Mouse (Mus musculus) testis, postnatal 14 days (tissue): ENCODE data around the gene Poc1a.

Experiments
- DNase-seq: peaks from one replicate; pipeline ENCODE4 v3.0.0; 2021; ENCODE audit warnings: low spot score

The Poc1a gene

DNA sequence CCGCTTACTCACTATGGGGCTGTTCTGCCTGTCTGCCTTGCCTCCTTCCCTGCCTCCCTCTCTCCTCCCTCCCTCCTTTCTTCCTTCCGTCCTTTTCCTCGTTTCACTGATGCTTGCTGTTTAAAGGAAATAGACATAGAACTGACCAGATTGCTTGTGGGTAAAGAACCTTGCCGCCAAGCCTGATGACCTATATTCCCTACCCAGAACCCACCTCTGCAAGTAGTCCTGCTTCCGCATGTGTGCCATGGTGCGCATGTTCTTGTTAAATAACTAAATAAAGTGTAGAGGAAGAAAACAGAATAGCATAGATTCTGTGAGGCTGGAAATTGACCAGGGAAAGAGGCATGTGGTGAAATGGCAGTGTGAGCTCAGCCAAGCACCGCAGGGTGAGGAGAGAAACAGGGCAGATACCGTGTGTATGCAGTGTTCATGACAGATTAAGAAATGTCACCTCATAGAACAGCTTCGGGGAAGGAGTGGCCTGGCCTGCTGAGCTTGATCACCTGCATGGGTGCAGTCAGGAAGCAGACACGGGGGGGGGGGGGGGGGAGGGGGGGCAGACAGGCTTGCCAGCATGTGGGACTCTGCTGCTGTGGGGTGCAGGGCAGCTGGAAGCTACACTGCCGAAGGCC is 20.7 kb downstream of the Poc1a start:
- DNase-seq, result no peak

DNA sequence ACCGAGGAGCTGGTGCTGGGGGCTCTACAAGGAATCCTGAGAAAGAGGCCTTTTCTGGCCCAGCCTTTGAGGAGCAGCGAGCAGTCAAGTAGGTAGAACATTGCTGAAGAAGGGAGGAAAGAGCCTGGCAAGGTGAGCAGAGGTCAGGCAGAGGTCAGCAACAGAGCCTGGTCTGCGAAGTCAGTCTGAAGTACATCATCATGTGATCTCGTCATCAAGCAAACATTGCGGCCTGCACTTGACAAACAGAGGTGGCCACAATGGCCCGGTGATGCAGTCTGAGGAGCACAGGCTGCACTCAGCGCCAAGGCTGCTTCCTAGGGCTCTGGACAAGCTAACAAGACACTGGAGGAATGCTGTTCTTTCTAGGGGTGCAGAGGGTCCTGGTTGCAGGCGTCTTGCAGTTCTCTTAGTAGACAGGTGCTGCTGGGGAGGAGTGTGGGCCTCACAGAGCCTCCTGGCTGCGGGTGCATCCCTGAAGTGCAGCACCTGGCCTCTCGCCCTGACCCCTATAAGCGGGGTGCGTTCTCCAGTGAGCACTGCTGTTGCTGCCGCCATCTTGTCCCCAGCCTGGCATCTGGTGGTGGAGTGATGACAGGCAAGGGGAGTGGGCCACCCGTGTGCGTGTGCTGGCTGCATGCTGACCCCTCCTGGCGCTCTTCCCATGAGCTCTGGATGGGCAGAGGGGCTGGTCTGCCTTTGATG is 21.7 kb downstream of the Poc1a start:
- no peak for DNase-seq

DNA sequence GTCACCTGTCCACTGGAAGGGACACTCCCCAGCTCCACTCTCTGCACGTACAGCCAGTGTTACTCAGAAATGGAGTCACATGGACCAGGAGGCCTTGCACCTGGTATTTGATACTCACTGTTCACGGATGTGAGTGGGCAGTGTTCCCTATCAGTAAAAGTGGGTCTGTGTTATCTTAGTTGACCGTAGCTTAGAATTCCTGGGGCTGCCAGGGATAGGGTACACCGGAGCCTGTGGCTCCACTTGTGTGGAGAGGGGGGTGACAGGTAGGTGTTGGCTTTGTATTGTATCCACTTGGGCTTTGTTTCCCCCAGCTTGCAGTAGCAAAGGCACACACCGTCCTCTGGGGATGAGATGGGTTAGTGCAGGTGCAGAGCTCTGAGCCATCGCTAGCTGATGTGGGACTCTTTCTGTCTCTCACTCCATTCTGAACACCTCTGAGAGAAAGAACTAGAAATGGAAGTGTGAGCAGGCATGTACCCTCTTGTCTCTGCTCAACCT is 22.6 kb downstream of the Poc1a start:
- DNase-seq, result no peak

DNA sequence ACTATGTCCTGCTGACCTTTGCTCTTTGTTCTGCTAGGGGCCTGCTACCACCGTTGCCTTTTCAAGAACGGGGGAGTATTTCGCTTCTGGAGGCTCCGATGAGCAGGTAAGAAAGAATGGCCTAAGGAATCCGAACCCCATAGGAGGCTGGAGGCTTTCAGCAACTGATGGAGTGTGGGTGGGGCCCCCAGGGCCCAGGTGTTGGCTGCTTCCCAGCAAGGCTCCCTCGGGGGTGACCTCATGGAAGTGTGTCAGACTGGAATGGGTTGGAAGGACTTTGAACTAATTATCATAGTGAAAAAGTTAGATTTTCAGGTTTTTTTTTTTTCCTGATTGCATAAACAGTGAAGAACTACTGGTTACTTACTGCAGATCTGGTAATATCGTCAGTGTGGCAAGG is 24.4 kb downstream of the Poc1a start:
- DNase-seq, result no peak

DNA sequence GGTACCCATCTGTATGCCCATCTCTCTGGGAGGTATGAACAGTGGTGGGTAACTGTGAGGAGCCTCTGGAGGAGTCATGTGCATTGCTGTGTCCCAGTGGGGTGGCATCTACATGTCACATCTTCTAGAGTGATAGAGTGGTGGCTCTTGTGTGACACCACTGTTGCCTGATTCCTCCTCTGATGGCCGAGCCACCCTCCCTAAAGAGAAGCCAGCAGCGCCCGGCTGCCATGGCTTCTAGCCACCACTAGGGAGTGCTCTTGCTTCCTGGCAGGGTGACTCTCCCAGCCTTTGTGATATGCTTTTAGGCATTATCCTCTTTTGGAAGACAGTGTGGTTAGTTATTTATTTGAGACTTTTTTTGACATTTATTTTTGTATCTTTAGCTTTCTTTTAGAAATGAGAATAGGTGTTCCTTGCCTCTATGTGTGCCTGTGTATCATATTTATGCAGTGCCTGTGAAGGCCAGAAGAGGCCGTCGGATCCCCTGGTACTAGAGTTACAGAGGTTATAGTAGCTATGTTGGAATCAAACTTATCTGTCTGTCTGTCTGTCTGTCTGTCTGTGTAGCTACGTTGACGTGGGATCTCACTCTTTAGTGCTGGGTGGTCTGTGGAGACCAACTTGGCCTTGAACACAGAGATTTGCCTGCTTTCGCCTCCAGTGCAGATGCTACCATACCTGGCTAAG is 25.9 kb downstream of the Poc1a start:
- no peak for DNase-seq

DNA sequence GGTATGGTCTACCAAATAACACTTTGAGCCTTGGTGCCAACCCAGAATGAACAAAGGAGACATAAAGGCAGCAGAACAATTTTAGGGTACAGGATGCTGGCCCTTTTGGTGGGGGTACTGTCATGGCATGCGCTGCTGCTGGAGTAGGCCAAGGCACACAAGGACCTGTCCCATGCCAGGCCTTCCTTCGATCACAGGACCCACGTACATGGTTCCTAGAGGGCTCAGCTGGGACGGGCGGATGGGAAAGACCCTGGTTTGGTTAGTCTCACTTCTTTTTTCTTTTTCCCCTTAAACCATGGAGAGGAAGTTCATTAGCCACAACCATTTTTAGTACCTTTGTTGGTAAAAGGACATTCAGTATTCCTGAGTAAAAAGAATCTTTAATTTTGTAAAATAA is 27.3 kb downstream of the Poc1a start:
- no peak for DNase-seq

DNA sequence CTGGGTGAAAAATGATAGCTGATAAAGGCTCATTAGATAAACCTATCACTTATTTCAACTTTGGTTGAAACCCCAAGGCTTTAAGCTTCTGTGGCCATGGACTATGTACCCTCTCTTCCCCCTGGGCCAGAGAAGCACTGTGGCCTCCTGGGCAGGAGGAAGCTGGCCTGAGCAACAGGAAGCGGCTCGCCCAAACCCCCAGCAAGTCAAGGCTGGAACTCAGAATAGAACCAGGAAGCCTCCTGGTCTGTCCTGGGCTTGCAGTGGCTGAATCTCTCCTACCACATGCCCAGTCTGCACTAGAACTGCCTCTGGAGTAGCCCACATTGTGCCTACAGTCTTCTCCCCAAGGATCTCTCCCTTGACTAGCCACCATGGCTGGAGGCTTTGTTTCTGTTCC is 27.7 kb downstream of the Poc1a start:
- DNase-seq, result no peak

DNA sequence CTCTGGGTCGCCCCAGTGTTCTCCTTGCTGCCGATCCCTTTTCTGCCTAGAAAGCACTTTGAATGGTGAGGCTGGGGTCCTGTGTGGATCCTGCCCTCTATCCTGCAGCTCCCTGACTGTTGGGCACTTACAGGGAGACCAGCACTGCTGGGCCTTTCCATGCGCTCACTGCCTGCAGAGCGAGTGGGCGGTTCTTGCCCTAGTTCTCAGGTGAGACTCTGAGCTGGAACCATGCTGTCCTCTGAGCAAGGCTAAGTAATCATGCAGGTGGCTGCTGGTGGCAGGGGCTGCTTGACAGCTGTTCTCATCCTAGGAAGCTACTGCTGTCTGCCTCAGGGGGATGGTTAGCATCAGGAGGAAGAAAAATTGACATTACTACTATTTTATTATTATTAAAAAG is 28.1 kb downstream of the Poc1a start:
- DNase-seq, result no peak

DNA sequence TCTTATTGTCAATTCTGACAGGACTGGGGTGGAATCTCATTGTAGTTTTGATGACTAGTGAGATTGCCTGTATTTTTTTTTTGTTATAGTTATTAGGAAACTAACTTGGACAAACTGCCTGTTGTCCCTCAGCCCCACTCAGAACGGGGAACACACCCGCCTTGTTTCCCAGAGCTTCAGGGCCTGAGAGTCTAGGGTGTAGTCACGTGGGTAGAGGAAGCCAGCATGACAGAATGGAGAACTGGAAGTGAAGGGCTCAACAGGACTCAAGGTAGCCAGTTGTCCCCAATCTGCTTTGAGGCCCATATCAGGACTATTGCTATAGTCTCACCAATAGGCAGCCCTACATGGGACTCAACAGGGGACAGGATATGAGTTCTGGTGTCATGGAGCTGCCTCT is 29.0 kb downstream of the Poc1a start:
- no peak for DNase-seq

DNA sequence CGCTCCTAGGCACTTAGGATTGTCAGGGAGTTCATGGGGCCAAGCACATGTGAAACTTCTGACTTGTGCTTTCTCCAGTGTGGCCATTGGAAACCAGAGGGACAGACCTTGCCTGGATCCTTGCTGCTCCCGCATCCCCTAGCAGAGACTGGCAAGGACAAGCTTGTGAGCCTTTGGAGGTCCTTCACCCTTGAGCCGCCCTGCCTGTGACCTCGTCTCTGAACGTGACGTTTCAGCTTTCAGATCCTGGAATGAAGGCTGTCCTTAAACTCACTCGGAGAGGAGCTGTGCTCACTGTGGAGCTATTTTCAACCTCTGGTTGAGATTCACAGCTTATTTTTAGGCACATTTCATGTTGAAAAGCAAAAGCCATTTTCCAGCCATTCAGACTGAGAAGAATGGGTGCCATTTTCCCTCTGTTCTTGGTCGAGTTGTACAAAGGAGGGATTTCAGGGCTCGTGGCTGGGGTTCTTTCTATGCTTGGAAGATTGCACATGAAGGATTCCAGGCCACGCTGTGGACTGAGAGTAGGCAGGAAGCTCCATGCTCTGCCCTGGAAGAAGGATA is 30.8 kb downstream of the Poc1a start:
- no peak for DNase-seq

DNA sequence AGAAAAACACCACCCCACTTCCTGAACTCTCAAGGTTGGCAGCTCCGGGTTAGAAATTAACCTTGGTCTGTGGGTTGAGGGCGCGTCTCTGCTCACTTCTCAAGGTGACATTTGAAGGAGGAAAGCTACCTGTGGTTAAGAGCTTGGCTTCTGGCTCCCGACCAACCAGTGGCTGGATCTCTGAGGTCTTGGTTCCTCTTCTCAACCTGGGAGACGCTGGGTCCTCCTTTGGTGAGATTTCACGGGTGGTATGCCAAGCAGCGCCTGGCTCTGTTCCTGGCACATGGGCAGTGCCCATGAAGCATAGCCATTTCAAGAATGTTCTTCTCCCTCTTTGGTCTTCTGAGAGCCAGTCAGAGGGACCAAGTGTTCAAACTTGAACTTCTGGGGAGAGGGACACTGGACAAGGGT is 32.1 kb downstream of the Poc1a start:
- DNase-seq, result no peak

DNA sequence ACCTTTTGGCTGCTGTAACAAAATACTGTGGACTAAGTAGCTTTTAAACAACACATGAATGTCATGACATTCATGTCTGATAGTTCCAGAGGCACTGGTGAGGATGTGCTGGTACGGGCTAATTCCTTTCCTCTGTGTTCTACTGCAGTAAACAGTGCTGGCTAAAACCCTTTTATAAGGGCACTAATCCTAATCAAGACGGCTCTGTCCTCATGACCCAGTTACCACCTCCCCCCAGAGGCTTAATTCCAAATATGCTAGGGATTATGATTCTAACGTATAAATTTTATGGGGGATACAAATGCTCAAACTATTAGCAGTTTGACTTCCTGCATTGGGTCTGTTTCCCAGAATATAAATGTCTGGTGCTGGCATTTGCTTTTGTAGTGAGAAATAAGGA is 33.3 kb downstream of the Poc1a start:
- DNase-seq, result no peak

DNA sequence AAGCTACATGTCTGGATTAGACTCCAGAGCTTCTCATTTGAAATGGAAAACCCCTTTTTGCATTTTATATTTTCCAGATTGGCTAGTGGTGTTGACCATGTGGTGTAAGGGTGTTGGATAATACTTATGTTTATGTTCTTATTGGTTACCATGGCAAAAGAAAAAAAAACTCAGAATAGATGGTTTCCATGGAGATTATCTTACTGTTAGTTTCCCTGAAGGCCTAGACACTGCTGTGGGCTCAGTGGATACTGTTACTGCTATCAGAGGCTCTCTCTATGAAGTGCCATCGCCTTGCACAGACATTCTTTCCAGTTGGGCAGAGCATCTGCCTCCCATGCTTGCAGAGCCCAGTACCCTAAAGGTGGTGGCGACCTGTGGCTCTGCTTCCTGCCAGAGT is 37.2 kb downstream of the Poc1a start:
- no peak for DNase-seq

DNA sequence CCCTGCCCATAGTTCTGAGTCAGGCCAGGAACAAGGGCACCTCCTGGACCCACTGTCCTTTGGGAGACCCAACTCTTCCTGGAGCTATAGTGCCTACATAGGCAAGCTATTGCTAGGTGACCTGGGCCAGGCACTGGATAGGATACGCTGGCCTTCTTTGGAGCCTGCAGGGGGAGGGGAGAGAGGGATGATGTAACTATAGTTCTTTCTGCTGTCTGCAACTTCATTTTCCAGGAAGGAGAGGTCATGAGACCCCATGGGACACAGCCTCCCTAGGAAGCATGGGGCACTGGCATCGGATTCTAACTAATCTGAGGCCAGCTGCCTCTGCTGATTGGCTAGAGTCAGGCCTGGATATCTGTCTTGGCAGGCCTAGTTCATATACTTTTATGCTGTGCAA is 38.2 kb downstream of the Poc1a start:
- DNase-seq, result no peak

DNA sequence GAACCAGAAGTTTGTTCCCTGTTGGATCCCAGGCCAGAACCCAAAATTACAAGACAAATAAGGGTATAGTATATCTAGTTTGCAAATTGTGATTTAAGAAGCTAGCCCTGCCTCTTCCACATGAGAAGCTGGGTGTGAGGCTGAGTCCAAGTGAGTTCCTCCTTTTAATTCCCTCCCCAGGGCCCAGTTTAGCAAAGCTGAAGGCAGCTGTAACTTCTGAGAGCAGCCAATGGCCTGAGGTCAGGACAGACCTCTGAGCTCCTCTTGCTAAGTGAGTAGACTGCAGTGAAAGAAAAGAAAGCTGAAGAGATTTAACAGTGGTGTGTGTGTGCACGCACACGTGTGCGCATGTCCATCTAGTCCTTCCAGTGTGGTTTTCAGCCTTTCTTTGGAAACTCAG is 41.6 kb downstream of the Poc1a start:
- DNase-seq, result no peak

DNA sequence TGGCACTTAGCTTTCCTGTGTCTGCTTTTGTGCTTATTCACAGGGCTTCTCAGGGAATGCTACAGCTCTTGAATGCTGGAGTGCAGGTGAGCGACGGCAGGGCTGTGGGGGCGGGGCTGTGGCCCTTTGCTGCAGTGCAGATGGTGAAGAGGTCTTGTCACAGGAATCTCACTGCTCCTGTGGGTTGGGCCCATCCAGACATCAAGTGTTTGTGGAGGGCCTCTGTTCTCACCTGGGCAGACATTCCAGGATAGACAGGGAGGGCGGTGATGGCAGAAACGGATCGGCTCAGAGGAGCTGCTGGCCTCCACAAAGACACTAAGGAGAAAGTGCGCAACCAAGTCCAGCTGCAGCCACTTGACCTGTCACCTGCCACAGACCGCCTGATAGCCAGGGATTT is 45.4 kb downstream of the Poc1a start:
- no peak for DNase-seq

DNA sequence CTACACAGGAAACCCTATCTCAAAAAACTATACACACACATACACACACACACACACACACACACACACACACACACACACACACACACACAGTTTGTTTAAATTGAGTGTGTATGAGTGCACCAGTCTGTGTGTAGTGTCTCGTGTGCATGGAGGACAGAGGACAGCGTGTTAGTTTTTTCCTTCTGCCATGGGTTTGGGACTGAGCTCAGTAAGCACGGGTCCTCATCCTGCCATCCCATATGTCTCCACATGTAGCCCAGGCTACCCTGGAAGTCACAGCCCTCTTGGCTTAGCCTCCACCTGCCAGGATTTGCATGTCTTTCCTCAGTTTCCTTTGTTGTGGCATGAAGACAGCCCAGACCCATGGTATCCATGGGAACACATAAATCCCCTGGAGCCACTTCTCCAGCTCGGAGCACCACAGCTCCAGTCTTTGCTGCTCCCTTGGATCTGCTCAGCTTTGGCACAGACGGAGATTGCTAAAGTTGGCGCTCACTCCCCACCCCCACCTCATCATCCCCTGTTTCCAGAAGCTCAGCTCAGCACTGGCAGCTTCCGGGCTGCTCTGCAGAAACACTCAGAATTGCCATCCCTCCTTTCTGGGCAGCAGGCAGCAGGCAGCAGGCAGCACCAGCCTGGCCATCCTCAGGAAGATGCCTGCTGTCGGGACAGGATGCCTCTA is 46.4 kb downstream of the Poc1a start:
- no peak for DNase-seq

DNA sequence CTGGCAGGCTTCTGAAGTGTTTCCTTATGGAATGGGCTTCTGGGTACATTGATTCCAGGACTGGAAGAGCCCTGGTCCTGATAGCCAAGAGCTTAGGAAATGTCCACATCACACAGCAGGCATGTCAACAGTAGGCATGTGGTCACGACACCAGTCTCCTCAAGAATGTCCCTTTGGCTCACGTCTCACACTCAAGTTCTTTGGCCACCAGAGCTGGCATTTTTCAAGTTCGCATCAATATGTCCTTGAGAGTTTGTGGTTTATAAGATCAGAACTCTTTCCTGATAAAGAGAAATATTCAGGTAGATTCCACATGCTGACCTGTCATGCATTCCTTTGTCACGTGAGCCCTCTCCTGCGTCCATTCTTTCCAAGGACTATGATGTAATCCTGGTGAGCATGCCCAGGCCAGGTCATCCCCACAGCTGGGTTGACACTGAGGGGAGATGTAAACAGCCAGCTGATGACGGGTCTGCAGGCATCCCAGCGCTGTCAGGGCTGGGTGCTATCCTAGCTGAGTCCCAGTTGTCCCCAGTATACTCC is 47.3 kb downstream of the Poc1a start:
- DNase-seq, result no peak

DNA sequence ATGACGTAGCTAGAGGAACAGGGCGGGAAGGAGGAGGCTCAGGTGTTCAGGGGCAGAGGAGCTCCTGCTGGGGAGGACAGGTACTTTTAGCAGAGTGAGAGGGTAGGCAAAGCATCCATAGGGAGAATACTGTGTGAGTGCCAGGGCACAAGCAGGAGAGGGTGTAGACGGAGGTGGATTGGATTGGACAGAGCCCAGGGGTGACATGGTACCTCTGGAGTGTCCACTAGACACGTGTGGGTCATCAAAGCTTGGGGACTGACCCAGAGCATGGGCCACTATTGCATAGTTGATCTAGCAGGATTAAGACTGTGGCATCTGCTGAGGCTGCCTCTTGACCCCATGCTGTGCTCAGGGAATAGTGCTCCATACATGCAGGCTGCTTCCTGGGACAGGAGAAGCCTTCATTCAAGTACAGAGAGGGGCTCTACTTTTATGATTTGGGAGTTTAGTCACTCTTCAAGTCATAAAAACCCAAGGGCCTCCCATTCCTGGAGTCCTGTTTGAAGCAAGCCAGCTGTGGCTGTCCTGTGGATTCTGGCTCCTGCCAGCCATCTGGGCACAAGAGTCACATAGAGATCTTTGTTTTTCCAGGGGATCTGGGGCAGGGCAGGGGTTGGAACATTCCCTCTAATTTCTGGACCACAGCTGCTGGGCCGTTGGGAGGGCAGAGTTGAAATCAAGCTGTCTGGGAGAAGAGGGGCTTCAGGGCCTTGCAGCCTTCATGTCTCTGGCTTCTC is 48.1 kb downstream of the Poc1a start:
- no peak for DNase-seq

DNA sequence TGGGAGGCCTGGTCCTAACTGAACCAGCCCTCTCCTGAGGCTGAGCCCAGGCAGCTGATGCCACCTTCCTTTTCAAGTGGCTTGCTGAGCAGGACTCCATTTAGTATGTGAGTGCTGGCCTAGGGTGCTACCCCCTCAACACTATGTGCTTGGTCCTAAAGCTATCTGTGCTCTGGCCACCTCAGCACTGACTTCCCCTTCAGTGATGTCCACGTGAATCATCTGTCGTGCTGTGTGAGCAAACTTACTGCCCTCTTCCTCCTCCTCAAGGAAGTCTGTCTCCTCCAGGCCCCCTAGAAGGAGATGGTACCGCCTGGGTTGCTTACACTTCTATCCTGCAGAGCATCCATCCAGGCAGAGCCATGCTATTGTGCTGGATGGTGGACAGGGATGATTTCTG is 51.9 kb downstream of the Poc1a start:
- DNase-seq, result no peak

DNA sequence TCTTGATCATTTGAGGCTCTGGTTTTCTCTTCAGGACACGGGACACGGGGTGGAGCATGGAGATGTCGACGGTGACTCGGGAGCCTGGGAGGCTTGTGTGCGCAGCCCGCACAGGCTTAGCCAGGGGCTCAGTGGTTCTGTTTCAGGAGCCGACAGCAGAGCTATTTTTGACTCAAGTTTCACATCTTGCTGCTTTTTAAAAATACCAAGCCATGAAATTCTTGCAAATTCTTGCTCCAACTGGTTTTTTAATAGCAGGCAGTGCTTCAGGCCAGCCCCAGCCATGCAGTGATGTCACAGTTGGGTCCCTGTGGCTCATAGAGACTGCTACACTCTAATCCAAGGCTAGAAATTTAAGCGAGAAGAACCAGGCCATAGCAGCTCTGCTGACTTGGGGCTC is 56.8 kb downstream of the Poc1a start:
- no peak for DNase-seq
